Mouse (Mus musculus): ENCODE measurements around the gene Cmtm1.

DNA sequence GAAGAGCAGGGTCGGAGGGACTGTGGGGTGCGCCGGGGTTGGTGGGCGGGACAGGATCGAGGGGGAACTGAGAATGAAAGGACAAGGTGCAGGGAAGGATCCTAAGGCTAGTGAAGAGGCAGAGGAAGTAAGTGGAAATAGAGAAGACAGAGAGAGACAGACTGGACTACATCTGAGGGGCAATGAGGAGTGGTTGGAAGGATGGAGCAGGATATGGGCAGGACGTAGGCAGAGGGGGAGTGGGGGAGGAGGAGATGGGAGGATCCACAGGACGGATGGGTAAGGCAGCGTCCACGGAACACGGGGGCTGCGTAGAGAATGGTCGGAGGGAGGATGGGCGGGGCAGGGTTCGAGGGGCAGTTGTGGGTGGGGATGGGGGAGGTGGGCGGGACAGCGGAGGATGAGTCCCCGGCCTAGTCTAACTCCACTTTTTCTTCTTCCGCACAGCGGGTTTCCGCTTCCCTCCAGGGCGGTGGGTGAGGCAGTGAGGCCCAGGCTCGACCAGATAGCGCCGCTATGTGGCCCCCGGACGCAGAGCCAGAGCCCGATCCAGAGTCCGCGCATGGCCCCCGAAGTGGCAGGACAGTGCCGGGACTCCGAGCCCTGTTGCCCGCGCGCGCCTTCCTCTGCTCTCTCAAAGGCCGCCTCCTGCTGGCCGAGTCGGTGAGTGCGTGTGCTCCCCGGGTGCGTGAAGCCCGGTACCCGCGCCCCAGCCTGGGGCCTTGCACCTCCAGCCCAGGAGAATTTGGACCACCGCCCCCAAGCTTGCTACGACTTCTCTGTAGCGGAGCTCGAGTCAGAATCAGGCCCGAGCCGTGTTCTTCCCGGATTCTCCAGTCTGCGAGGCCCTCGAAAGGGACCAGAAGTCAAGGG lies 30.5 kb upstream of the Cmtm1 start:
- no peak for TF ChIP-seq MAX (IDR thresholded peaks at IDR 0.05)
- TF ChIP-seq CTCF (IDR thresholded peaks at IDR 0.05; ENCODE audit: control insufficient read depth, insufficient read depth, insufficient read length): peak; percentile 51
- no peak for TF ChIP-seq USF1 (IDR thresholded peaks at IDR 0.05; ENCODE audit: low read depth)

Measured in C2C12 (cell line).